Mouse (Mus musculus): ENCODE results near the gene Tmub2.

- TF ChIP-seq CTCF (IDR thresholded peaks at IDR 0.05; ENCODE audit: borderline replicate concordance, extremely low read depth, insufficient read depth, insufficient read length) (no peak), POLR2A (IDR thresholded peaks at IDR 0.05; ENCODE audit: borderline replicate concordance, extremely low read depth, insufficient read depth, insufficient read length, poor library complexity, severe bottlenecking) (no peak)
Observed at GRCm38 (mm10) chr11:102309821-102310617, 25.3 kb downstream of the Tmub2 start.

Measured in brain, embryonic 14.5 days (tissue).